Mouse (Mus musculus): ENCODE measurements around the gene Gm4969.

GRCm38 (mm10) chr7:19093174-19093521 is 25.0 kb downstream of the Gm4969 start:
- TF ChIP-seq POLR2A (IDR thresholded peaks at IDR 0.05; ENCODE audit: borderline replicate concordance, insufficient read depth, low read length) (no peak), CTCF (IDR thresholded peaks at IDR 0.05; ENCODE audit: borderline replicate concordance, insufficient read depth, low read depth, low read length) (peak; percentile 74)
